Mouse (Mus musculus) MEL (cell line): ENCODE measurements around the gene Tubal3.

Source experiments
- EP300 ChIP-seq, 2 experiments: IDR thresholded peaks; 2 replicates each; pipeline ENCODE4 v1.6.1; 2011; ENCODE audit warnings: improper control_type of control experiment in 2 of 2, low read length in 2 of 2, low read depth in 1 of 2, mild to moderate bottlenecking in 1 of 2
- KAT2A ChIP-seq: conservative IDR thresholded peaks from 2 replicates; pipeline ENCODE4 v1.6.1; 2012; ENCODE audit warnings: low read depth, low read length, improper control_type of control experiment, inconsistent platforms
- MAZ ChIP-seq: IDR thresholded peaks from 2 replicates; pipeline ENCODE4 v1.6.1; 2012; ENCODE audit warnings: low read depth, mild to moderate bottlenecking, inconsistent platforms, low read length, improper control_type of control experiment
- NRF1 ChIP-seq: IDR thresholded peaks from 2 replicates; pipeline ENCODE4 v1.6.1; 2014; ENCODE audit warnings: low read depth, mild to moderate bottlenecking, inconsistent platforms, low read length, improper control_type of control experiment, moderate library complexity; ENCODE audit not compliant: poor library complexity, insufficient read depth, severe bottlenecking
- USF2 ChIP-seq, 2 experiments: IDR thresholded peaks; 2 replicates each; pipeline ENCODE4 v1.6.1; 2011 to 2012; ENCODE audit warnings: improper control_type of control experiment in 2 of 2, low read length in 2 of 2, borderline replicate concordance in 1 of 2, inconsistent platforms in 1 of 2, low read depth in 1 of 2, mild to moderate bottlenecking in 1 of 2; ENCODE audit not compliant: insufficient read depth in 1 of 2

DNA sequence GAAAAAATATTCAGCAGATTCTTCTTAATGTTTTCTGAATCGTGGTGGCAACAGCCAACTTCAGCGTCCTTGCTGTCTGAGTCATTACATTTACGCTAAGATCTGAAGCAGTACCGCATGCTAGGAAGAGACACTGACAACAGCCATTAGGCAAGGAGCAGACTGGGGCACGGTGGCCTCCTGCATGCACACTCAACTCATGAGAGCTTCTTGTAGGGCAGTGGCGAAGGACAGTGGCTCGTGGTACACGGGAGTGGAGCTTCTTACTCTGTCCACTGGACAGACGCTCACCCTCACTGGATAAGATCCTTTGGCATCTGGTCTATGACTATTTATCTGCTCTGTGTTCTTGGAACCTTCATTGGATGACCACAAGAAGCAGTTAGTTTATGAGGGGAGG is 18.8 kb upstream of the Tubal3 start:
- TF ChIP-seq MAZ (no peak), EP300 (IDR thresholded peaks at IDR 0.05; ENCODE audit: low read depth in 1 of 2, low read length in 2 of 2) (no peak), USF2 (IDR thresholded peaks at IDR 0.05; ENCODE audit: borderline replicate concordance in 1 of 2, insufficient read depth in 1 of 2, low read depth in 1 of 2, low read length in 2 of 2) (no peak), KAT2A (no peak), NRF1 (no peak)
